Mouse (Mus musculus) stomach, postnatal 0 days (tissue): Measurements from ENCODE around the gene Gm6309. TPM values are rescaled to one million over a fixed set of nuclear protein-coding genes. Genes with fewer than 3 reads are reported as not detected.
"Not testable (repeated sequence)": the region's sequence is repeated elsewhere in the genome, so short reads cannot be mapped to it uniquely, and the experiment has no call there.

Experiments
- ATAC-seq: fragments of 200-750 bp; cut with Nextera tagmentation; 2 replicates; pipeline ENCODE4 v1.8.0; 2017; ENCODE audit not compliant: low FRiP score, low TSS enrichment
- DNase-seq: peaks from one replicate; pipeline ENCODE4 v3.0.0-alpha.2; 2016; ENCODE audit warnings: low spot score
- H3K27ac ChIP-seq: fragments of 300-500 bp; sonication (generic); replicated peaks from 2 replicates; pipeline ENCODE4 v1.5.1; 2014; ENCODE audit warnings: mild to moderate bottlenecking, control low read depth
- H3K27me3 ChIP-seq: fragments of 300-500 bp; sonication (generic); 2 replicates; pipeline ENCODE4 v1.6.1; 2014; ENCODE audit warnings: low read length; ENCODE audit not compliant: control insufficient read depth, insufficient read depth
- H3K36me3 ChIP-seq: fragments of 300-500 bp; sonication (generic); 2 replicates; pipeline ENCODE4 v1.6.1; 2014; ENCODE audit warnings: low read length, mixed read lengths; ENCODE audit not compliant: control insufficient read depth, insufficient read depth
- H3K4me1 ChIP-seq: fragments of 300-500 bp; sonication (generic); replicated peaks from 2 replicates; pipeline ENCODE4 v1.6.1; 2014; ENCODE audit warnings: antibody characterized with exemption; ENCODE audit not compliant: control insufficient read depth, insufficient read depth
- H3K4me2 ChIP-seq: fragments of 300-500 bp; sonication (generic); replicated peaks from 2 replicates; pipeline ENCODE4 v1.6.1; 2014; ENCODE audit warnings: low read depth, mild to moderate bottlenecking, control low read depth, moderate library complexity
- H3K4me3 ChIP-seq: fragments of 300-500 bp; sonication (generic); 2 replicates; pipeline ENCODE4 v1.5.1; 2014; ENCODE audit warnings: low read depth, low read length, control low read depth
- H3K9ac ChIP-seq: fragments of 300-500 bp; sonication (generic); 2 replicates; pipeline ENCODE4 v1.6.1; 2014; ENCODE audit warnings: mild to moderate bottlenecking, low read length, control low read depth, mixed read lengths
- H3K9me3 ChIP-seq: fragments of 300-500 bp; sonication (generic); 2 replicates; pipeline ENCODE4 v1.6.1; 2016; ENCODE audit warnings: low read length; ENCODE audit not compliant: control insufficient read depth
- CTCF ChIP-seq: IDR thresholded peaks from 2 replicates; pipeline ENCODE4 v1.5.1; 2016; ENCODE audit warnings: antibody characterized with exemption, low read depth, mild to moderate bottlenecking, moderate library complexity
- EP300 ChIP-seq: optimal IDR thresholded peaks from 2 replicates; pipeline ENCODE3; 2016; ENCODE audit warnings: antibody characterized with exemption
- WGBS: fragments of 180-500 bp; shearing (Covaris S2); extraction: QIAGEN DNeasy Blood & Tissue Kit; methylation state at CpG from one replicate; pipeline ENCODE4 v1.1.7; 2014; 5-methylcytosine and 5-hydroxymethylcytosine counted together
- polyA plus RNA-seq: library from polyadenylated mRNA; unstranded; fragments of >200 nt; fragmentation: Nextera tagmentation; extraction: Ambion mirVana; gene quantifications from 2 replicates; pipeline ENCODE4 v1.2.1, GENCODE M21; 2015

The Gm6309 gene
- not detected in 2 replicates for polyA plus RNA-seq

- not testable (repeated sequence) for H3K9ac ChIP-seq, H3K4me2 ChIP-seq, DNase-seq, H3K4me3 ChIP-seq, H3K27me3 ChIP-seq, H3K4me1 ChIP-seq, H3K9me3 ChIP-seq, H3K36me3 ChIP-seq, H3K27ac ChIP-seq, ATAC-seq
- WGBS, result 65% methylated on average over 2 of the region's 2 CpGs
Observed at GRCm38 (mm10) chr5:146170621-146171020, at the start of gene Gm6309. Gene Gm6309 (minus strand): TSS chr5:146170721.

- no peak overlapping the region for H3K9ac ChIP-seq
- no peaks in the 10 kb centered on the region for H3K4me1 ChIP-seq
- no peak overlapping the region for H3K27ac ChIP-seq
- H3K9me3 ChIP-seq, result no peaks in the 10 kb centered on the region
- TF ChIP-seq EP300, result no peak
- TF ChIP-seq CTCF, result no peak
- DNase-seq (no peak), ATAC-seq (no peak)
- H3K27me3 ChIP-seq, result no peaks in the 10 kb centered on the region
- peaks cover 30% of the 10 kb centered on the region for H3K36me3 ChIP-seq
- no peak overlapping the region for H3K4me2 ChIP-seq
- 89% methylated on average over 5 of the region's 5 CpGs for WGBS
- H3K4me3 ChIP-seq, result no peak overlapping the region
Observed at GRCm38 (mm10) chr5:146205537-146205936, 35.0 kb upstream of the Gm6309 start.

- no peak overlapping the region for H3K4me2 ChIP-seq
Observed at GRCm38 (mm10) chr5:146203921-146204320, 33.4 kb upstream of the Gm6309 start.

GRCm38 (mm10) chr5:146200580-146200979 lies 30.1 kb upstream of the Gm6309 start:
- TF ChIP-seq CTCF, result 0 out of 2 replicates have a peak, but pooled peaks have one; percentile 34
- TF ChIP-seq EP300, result no peak
- no peaks in the 10 kb centered on the region for H3K4me1 ChIP-seq
- no peak for ATAC-seq
- 95% methylated on average over 6 of the region's 6 CpGs for WGBS
- no peaks in the 10 kb centered on the region for H3K27me3 ChIP-seq
- H3K36me3 ChIP-seq, result peaks cover 11% of the 10 kb centered on the region; the same call in 1 of the 2 replicates
- no peak overlapping the region for H3K9ac ChIP-seq
- H3K27ac ChIP-seq, result no peak overlapping the region
- H3K9me3 ChIP-seq, result no peaks in the 10 kb centered on the region
- DNase-seq, result no peak
- no peak overlapping the region for H3K4me3 ChIP-seq
- no peak overlapping the region for H3K4me2 ChIP-seq

More at GRCm38 (mm10) chr5:146203921-146204320, 33.4 kb upstream of the Gm6309 start:
- TF ChIP-seq EP300 (no peak), CTCF (no peak)
- DNase-seq, result no peak
- Histone ChIP-seq H3K4me1 (no peaks in the 10 kb centered on the region), H3K36me3 (peaks cover 26% of the 10 kb centered on the region), H3K9me3 (no peaks in the 10 kb centered on the region), H3K4me3 (no peak overlapping the region), H3K27ac (no peak overlapping the region), H3K27me3 (no peaks in the 10 kb centered on the region), H3K9ac (no peak overlapping the region)
- ATAC-seq, result no peak
- 77% methylated on average over 2 of the region's 2 CpGs for WGBS

GRCm38 (mm10) chr5:146199540-146199939 lies 29.0 kb upstream of the Gm6309 start:
- WGBS, result 80% methylated on average over 2 of the region's 2 CpGs
- no peaks in the 10 kb centered on the region for H3K9me3 ChIP-seq
- peaks cover 4% of the 10 kb centered on the region; the same call in 1 of the 2 replicates for H3K36me3 ChIP-seq
- H3K4me3 ChIP-seq, result no peak overlapping the region
- H3K9ac ChIP-seq, result no peak overlapping the region
- H3K4me2 ChIP-seq, result no peak overlapping the region
- H3K4me1 ChIP-seq, result no peaks in the 10 kb centered on the region
- H3K27ac ChIP-seq, result no peak overlapping the region
- ATAC-seq (no peak), DNase-seq (no peak)
- no peaks in the 10 kb centered on the region for H3K27me3 ChIP-seq
- TF ChIP-seq CTCF (peak; percentile 25; the same call in 1 of the 2 replicates), EP300 (no peak)

GRCm38 (mm10) chr5:146199073-146199472 lies 28.6 kb upstream of the Gm6309 start:
- Histone ChIP-seq H3K4me2 (no peak overlapping the region), H3K9ac (no peak overlapping the region), H3K9me3 (no peaks in the 10 kb centered on the region), H3K27me3 (no peaks in the 10 kb centered on the region), H3K36me3 (peaks cover 4% of the 10 kb centered on the region; the same call in 1 of the 2 replicates), H3K4me3 (no peak overlapping the region), H3K4me1 (no peaks in the 10 kb centered on the region), H3K27ac (no peak overlapping the region)
- TF ChIP-seq CTCF (no peak), EP300 (no peak)
- no peak for DNase-seq
- no peak for ATAC-seq
